In genomic region chr12:72158421-72158820, GRCm38 (mm10) we compare ENCODE assay signal across 20 mouse cellular contexts. TPM values are rescaled to one million over a fixed set of nuclear protein-coding genes. Genes with fewer than 3 reads are reported as not detected.
A peak's percentile ranks its signal among the peaks of the same experiment; 100 is the strongest.
DNase-seq lines count a peak whose midpoint lies in the region; ATAC-seq and TF ChIP-seq lines count a peak whose summit lies in the region.
"Had no signal": no experiment of that assay in that cellular context is flagged by ENCODE, and none has a peak within 500 bp of the region (broad histone marks: within the 10 kb centered on the region; RNA-seq: fewer than 3 reads in every experiment).

No protein-coding gene starts in this region.

- H3K9ac ChIP-seq in hindbrain, postnatal 0 days (replicated peaks; ENCODE audit: low read length): no peak overlapping the region
- H3K9ac ChIP-seq in hindbrain, embryonic 13.5 days: no peak overlapping the region
- no peak overlapping the region for H3K9ac ChIP-seq in midbrain, embryonic 14.5 days (replicated peaks; ENCODE audit: low read length)
- no peak overlapping the region for H3K9ac ChIP-seq in midbrain, embryonic 16.5 days (ENCODE audit: low read depth, low read length)
- H3K9ac ChIP-seq: liver, embryonic 12.5 days had no signal

- no peak overlapping the region for H3K4me3 ChIP-seq in hindbrain, postnatal 0 days (ENCODE audit: low read length)
- no peak overlapping the region for H3K4me3 ChIP-seq in hindbrain, embryonic 13.5 days
- H3K4me3 ChIP-seq in midbrain, embryonic 14.5 days (replicated peaks; ENCODE audit: low read depth, low read length): no peak overlapping the region
- H3K4me3 ChIP-seq in midbrain, embryonic 16.5 days (ENCODE audit: low read depth, low read length): no peak overlapping the region
- H3K4me3 ChIP-seq: liver, embryonic 12.5 days had no signal

- H3K27me3 ChIP-seq in hindbrain, postnatal 0 days (ENCODE audit: insufficient read depth, low read length): no peaks in the 10 kb centered on the region
- no peaks in the 10 kb centered on the region for H3K27me3 ChIP-seq in hindbrain, embryonic 13.5 days
- H3K27me3 ChIP-seq in midbrain, embryonic 14.5 days (ENCODE audit: control insufficient read depth, insufficient read depth, low read length): no peaks in the 10 kb centered on the region
- no peaks in the 10 kb centered on the region for H3K27me3 ChIP-seq in midbrain, embryonic 16.5 days (ENCODE audit: control insufficient read depth, insufficient read depth, low read depth, low read length)
- H3K27me3 ChIP-seq: CH12.LX; liver, embryonic 12.5 days had no signal

- ATAC-seq in hindbrain, postnatal 0 days: no peak
- ATAC-seq in hindbrain, embryonic 13.5 days (ENCODE audit: low FRiP score): no peak
- no peak for ATAC-seq in midbrain, embryonic 14.5 days (ENCODE audit: low FRiP score, low TSS enrichment)
- no peak for ATAC-seq in midbrain, embryonic 16.5 days
- ATAC-seq: liver, embryonic 12.5 days; Patski had no signal

- H3K4me1 ChIP-seq in hindbrain, postnatal 0 days (ENCODE audit: insufficient read depth, low read length): no peaks in the 10 kb centered on the region
- H3K4me1 ChIP-seq in hindbrain, embryonic 13.5 days (replicated peaks): no peaks in the 10 kb centered on the region
- no peaks in the 10 kb centered on the region for H3K4me1 ChIP-seq in midbrain, embryonic 14.5 days (ENCODE audit: control insufficient read depth, insufficient read depth, low read length)
- H3K4me1 ChIP-seq in midbrain, embryonic 16.5 days (ENCODE audit: control insufficient read depth, insufficient read depth, low read length): no peaks in the 10 kb centered on the region
- H3K4me1 ChIP-seq: liver, embryonic 12.5 days had no signal

- WGBS in hindbrain, postnatal 0 days: 72% methylated on average over 4 of the region's 4 CpGs
- WGBS in hindbrain, embryonic 13.5 days: 86% methylated on average over 4 of the region's 4 CpGs
- WGBS in midbrain, embryonic 14.5 days: 62% methylated on average over 4 of the region's 4 CpGs
- 64% methylated on average over 4 of the region's 4 CpGs for WGBS in midbrain, embryonic 16.5 days

- no peak overlapping the region for H3K27ac ChIP-seq in hindbrain, postnatal 0 days
- H3K27ac ChIP-seq in hindbrain, embryonic 13.5 days: no peak overlapping the region
- no peak overlapping the region for H3K27ac ChIP-seq in midbrain, embryonic 14.5 days (replicated peaks; ENCODE audit: low read depth, low read length)
- no peak overlapping the region for H3K27ac ChIP-seq in midbrain, embryonic 16.5 days (ENCODE audit: low read length)
- H3K27ac ChIP-seq: liver, embryonic 12.5 days had no signal

- TF ChIP-seq CTCF in hindbrain, postnatal 0 days (IDR thresholded peaks at IDR 0.05; ENCODE audit: low read depth): no peak

- DNase-seq in hindbrain, postnatal 0 days (ENCODE audit: low spot score): peak; percentile 31
- DNase-seq in midbrain, embryonic 14.5 days: peak; percentile 3
- DNase-seq in R1 (ENCODE audit: low read depth, low spot score): peak; percentile 78
- DNase-seq in retina, postnatal 1 day: peak; percentile 79
- DNase-seq in urinary bladder, postnatal 4 days (ENCODE audit: low spot score in 2 of 2): no peak
- DNase-seq: cerebellum, adult 18-20 months; gastrocnemius, postnatal 10 days; heart, postnatal 36 days; kidney, adult 8-10 months; kidney, postnatal 4 days; thymus, adult 18-20 months had no signal

- H3K9me3 ChIP-seq in hindbrain, postnatal 0 days (ENCODE audit: low read length): no peaks in the 10 kb centered on the region
- no peaks in the 10 kb centered on the region for H3K9me3 ChIP-seq in hindbrain, embryonic 13.5 days
- H3K9me3 ChIP-seq in midbrain, embryonic 14.5 days (ENCODE audit: control insufficient read depth, low read length): no peaks in the 10 kb centered on the region
- H3K9me3 ChIP-seq in midbrain, embryonic 16.5 days (replicated peaks; ENCODE audit: control insufficient read depth, low read length, poor library complexity, severe bottlenecking): no peaks in the 10 kb centered on the region
- H3K9me3 ChIP-seq: liver, embryonic 12.5 days had no signal

- H3K4me2 ChIP-seq in hindbrain, postnatal 0 days (ENCODE audit: low read depth, low read length): no peak overlapping the region
- no peak overlapping the region for H3K4me2 ChIP-seq in hindbrain, embryonic 13.5 days
- H3K4me2 ChIP-seq in midbrain, embryonic 14.5 days (ENCODE audit: low read length): no peak overlapping the region
- no peak overlapping the region for H3K4me2 ChIP-seq in midbrain, embryonic 16.5 days (ENCODE audit: low read length)
- H3K4me2 ChIP-seq: liver, embryonic 12.5 days; midbrain, embryonic 11.5 days had no signal

- H3K36me3 ChIP-seq in hindbrain, postnatal 0 days (ENCODE audit: insufficient read depth, low read length): no peaks in the 10 kb centered on the region
- H3K36me3 ChIP-seq in hindbrain, embryonic 13.5 days: no peaks in the 10 kb centered on the region
- H3K36me3 ChIP-seq in midbrain, embryonic 14.5 days (ENCODE audit: control insufficient read depth, insufficient read depth, low read length): no peaks in the 10 kb centered on the region
- H3K36me3 ChIP-seq in midbrain, embryonic 16.5 days (ENCODE audit: control insufficient read depth, insufficient read depth, low read length): no peaks in the 10 kb centered on the region
- H3K36me3 ChIP-seq: liver, embryonic 12.5 days had no signal

RNA-seq across cellular contexts. Expression of gene Ccdc175, which starts 26.4 kb away (rescaled TPM):
- not detected in 2 replicates for total RNA-seq in hindbrain, postnatal 0 days (2014; rRNA removed)
- polyA plus RNA-seq in hindbrain, postnatal 0 days (2015; fragmentation: Nextera tagmentation; extraction: Ambion mirVana): not detected in 2 replicates
- not detected in 2 replicates for polyA plus RNA-seq in hindbrain, embryonic 13.5 days (2015; fragmentation: Nextera tagmentation; extraction: Ambion mirVana)
- polyA plus RNA-seq in midbrain, embryonic 14.5 days (2014; fragmentation: Nextera tagmentation; extraction: Ambion mirVana): 0.08 and 0.11 TPM in 2 replicates
- not detected in 2 replicates for polyA plus RNA-seq in midbrain, embryonic 16.5 days (2015; fragmentation: Nextera tagmentation; extraction: Ambion mirVana)
- total RNA-seq: adrenal gland, adult 18-20 months; CH12.LX; gastrocnemius, postnatal 10 days; heart, postnatal 36 days; left cerebral cortex, postnatal 4 days had no signal
- polyA plus RNA-seq: liver, embryonic 12.5 days; lung, embryonic 16.5 days; midbrain, embryonic 11.5 days; Patski had no signal

Comparison
In these comparisons a context has a peak if more than half of its experiments do, and no peak if none do; other contexts are left out.
1. DNase-seq: peak in hindbrain, postnatal 0 days (single experiment), midbrain, embryonic 14.5 days (single experiment), R1 (single experiment) and retina, postnatal 1 day (single experiment); none in urinary bladder, postnatal 4 days (0 of 2).